Mouse (Mus musculus): Measurements from ENCODE around the gene Abca1.

- TF ChIP-seq CTCF (IDR thresholded peaks at IDR 0.05; ENCODE audit: low read depth) (no peak), EP300 (IDR thresholded peaks at IDR 0.05; ENCODE audit: low read depth) (no peak)
Observed at GRCm38 (mm10) chr4:53023189-53023925, 136.3 kb downstream of the Abca1 start.
